ENCODE assay signal across 8 mouse cellular contexts in genomic region chr4:150033261-150033671, GRCm38 (mm10). TPM values are rescaled to one million over a fixed set of nuclear protein-coding genes. Genes with fewer than 3 reads are reported as not detected.
DNase-seq lines count a peak whose midpoint lies in the region; ATAC-seq lines count a peak whose summit lies in the region.

No protein-coding gene starts in this region.

- peak overlapping the region; percentile 29 for H3K4me3 ChIP-seq in kidney, embryonic 15.5 days (replicated peaks)
- H3K4me3 ChIP-seq in heart, embryonic 15.5 days, result peak overlapping the region; percentile 35
- H3K4me3 ChIP-seq in midbrain, embryonic 11.5 days (ENCODE audit: low read depth, low read length), result 0 out of 2 replicates have a peak overlapping the region, but pooled peaks have one; percentile 8

- H3K36me3 ChIP-seq in kidney, embryonic 15.5 days, result no peaks in the 10 kb centered on the region
- no peaks in the 10 kb centered on the region for H3K36me3 ChIP-seq in heart, embryonic 15.5 days
- no peaks in the 10 kb centered on the region for H3K36me3 ChIP-seq in midbrain, embryonic 11.5 days (ENCODE audit: control insufficient read depth, insufficient read depth, low read length)

- WGBS in kidney, embryonic 15.5 days, result under 1% methylated on average over 31 of the region's 31 CpGs
- 3% methylated on average over 31 of the region's 31 CpGs for WGBS in heart, embryonic 15.5 days
- WGBS in midbrain, embryonic 11.5 days, result 1% methylated on average over 31 of the region's 31 CpGs

- no peak for DNase-seq in kidney, postnatal 14 days
- DNase-seq in cerebellum, postnatal 36 days, result peak; percentile 36 to 41
- no peak for DNase-seq in midbrain, embryonic 11.5 days (ENCODE audit: low spot score, missing footprints)
- DNase-seq in thymus, postnatal 10 days (ENCODE audit: low spot score in 2 of 2), result no peak
- DNase-seq in thymus, adult 18-20 months, result no peak
- DNase-seq in right cerebral cortex, postnatal 36 days (ENCODE audit: low spot score in 2 of 2), result no peak

- peaks cover 71% of the 10 kb centered on the region for H3K27me3 ChIP-seq in kidney, embryonic 15.5 days
- peaks cover 66% of the 10 kb centered on the region for H3K27me3 ChIP-seq in heart, embryonic 15.5 days
- H3K27me3 ChIP-seq in midbrain, embryonic 11.5 days (ENCODE audit: control insufficient read depth, insufficient read depth, low read length), result peaks cover 69% of the 10 kb centered on the region

- ATAC-seq in kidney, embryonic 15.5 days (replicated peaks; ENCODE audit: low FRiP score), result peak; percentile 47
- ATAC-seq in heart, embryonic 15.5 days (replicated peaks; ENCODE audit: insufficient number of reproducible peaks, insufficient read depth, low FRiP score, low read depth), result no peak
- ATAC-seq in midbrain, embryonic 11.5 days (ENCODE audit: low FRiP score), result peak; percentile 59

- H3K27ac ChIP-seq in kidney, embryonic 15.5 days, result no peak overlapping the region
- no peak overlapping the region for H3K27ac ChIP-seq in heart, embryonic 15.5 days
- no peak overlapping the region for H3K27ac ChIP-seq in midbrain, embryonic 11.5 days (ENCODE audit: low read depth, low read length)

- H3K9ac ChIP-seq in kidney, embryonic 15.5 days, result no peak overlapping the region
- 0 out of 2 replicates have a peak overlapping the region, but pooled peaks have one; percentile 3 for H3K9ac ChIP-seq in heart, embryonic 15.5 days
- H3K9ac ChIP-seq in midbrain, embryonic 11.5 days (ENCODE audit: low read length), result no peak overlapping the region

- peak overlapping the region; percentile 53 for H3K4me2 ChIP-seq in kidney, embryonic 15.5 days
- H3K4me2 ChIP-seq in heart, embryonic 15.5 days, result peak overlapping the region; percentile 60
- peak overlapping the region; percentile 16; the same call in 1 of the 2 replicates for H3K4me2 ChIP-seq in midbrain, embryonic 11.5 days

- H3K4me1 ChIP-seq in kidney, embryonic 15.5 days, result peaks cover 38% of the 10 kb centered on the region
- H3K4me1 ChIP-seq in heart, embryonic 15.5 days (replicated peaks), result peaks cover 26% of the 10 kb centered on the region
- peaks cover 19% of the 10 kb centered on the region for H3K4me1 ChIP-seq in midbrain, embryonic 11.5 days (ENCODE audit: control insufficient read depth, insufficient read depth, low read length)

- H3K9me3 ChIP-seq in kidney, embryonic 15.5 days (replicated peaks), result no peaks in the 10 kb centered on the region
- H3K9me3 ChIP-seq in heart, embryonic 15.5 days (replicated peaks), result no peaks in the 10 kb centered on the region
- no peaks in the 10 kb centered on the region for H3K9me3 ChIP-seq in midbrain, embryonic 11.5 days (ENCODE audit: control insufficient read depth, low read length)

RNA-seq across cellular contexts. Expression of gene H6pd, which starts 24.4 kb away (rescaled TPM):
- 17.8 and 18.5 TPM in 2 replicates for polyA plus RNA-seq in kidney, embryonic 15.5 days (2015; fragmentation: Nextera tagmentation; extraction: Ambion mirVana)
- 10.2 and 16.0 TPM in 2 replicates for polyA plus RNA-seq in heart, embryonic 15.5 days (2015; fragmentation: Nextera tagmentation; extraction: Ambion mirVana)
- polyA plus RNA-seq in midbrain, embryonic 11.5 days (2014; fragmentation: Nextera tagmentation; extraction: Ambion mirVana), result 1.7 and 2.4 TPM in 2 replicates

RNA-seq across cellular contexts. Expression of gene Gpr157, which starts 53.9 kb away (rescaled TPM):
- polyA plus RNA-seq in kidney, embryonic 15.5 days (2015; fragmentation: Nextera tagmentation; extraction: Ambion mirVana), result 0.51 and 0.53 TPM in 2 replicates
- 3.1 TPM in 2 replicates for polyA plus RNA-seq in heart, embryonic 15.5 days (2015; fragmentation: Nextera tagmentation; extraction: Ambion mirVana)
- polyA plus RNA-seq in midbrain, embryonic 11.5 days (2014; fragmentation: Nextera tagmentation; extraction: Ambion mirVana), result 0.10 and 0.15 TPM in 2 replicates

Comparison
In these comparisons a context has a peak if more than half of its experiments do, and no peak if none do; other contexts are left out.
1. DNase-seq: peak in cerebellum, postnatal 36 days (2 of 2); none in kidney, postnatal 14 days (single experiment), midbrain, embryonic 11.5 days (single experiment), thymus, postnatal 10 days (0 of 2), thymus, adult 18-20 months (0 of 2) and right cerebral cortex, postnatal 36 days (0 of 2).
2. Peak in every context shown above with its lines, with median percentiles within 50 percentile points of each other: H3K4me2 ChIP-seq and H3K4me3 ChIP-seq.